Mouse (Mus musculus) limb, embryonic 11.5 days (tissue): ENCODE measurements around the gene Arhgap29. TPM values are rescaled to one million over a fixed set of nuclear protein-coding genes. Genes with fewer than 3 reads are reported as not detected.

Source experiments
- ATAC-seq: fragments of 200-750 bp; cut with Nextera tagmentation; 2 replicates; pipeline ENCODE4 v1.8.0; 2017; ENCODE audit warnings: low read depth; ENCODE audit not compliant: insufficient number of reproducible peaks, low FRiP score, low TSS enrichment
- DNase-seq: peaks from one replicate; pipeline ENCODE4 v3.0.0-alpha.2; 2015; ENCODE audit warnings: low spot score
- H3K27ac ChIP-seq: fragments of 300-500 bp; sonication (generic); replicated peaks from 2 replicates; pipeline ENCODE4 v1.5.1; 2014; ENCODE audit warnings: low read depth, mild to moderate bottlenecking, low read length
- H3K27me3 ChIP-seq: fragments of 300-500 bp; sonication (generic); 2 replicates; pipeline ENCODE4 v1.6.1; 2014; ENCODE audit warnings: mild to moderate bottlenecking, low read length, mixed read lengths; ENCODE audit not compliant: control insufficient read depth, insufficient read depth
- H3K36me3 ChIP-seq: fragments of 300-500 bp; sonication (generic); 2 replicates; pipeline ENCODE4 v1.6.1; 2014; ENCODE audit warnings: mild to moderate bottlenecking, low read length, moderate library complexity, mixed read lengths; ENCODE audit not compliant: control insufficient read depth, insufficient read depth
- H3K4me1 ChIP-seq: fragments of 300-500 bp; sonication (generic); 2 replicates; pipeline ENCODE4 v1.6.1; 2014; ENCODE audit warnings: low read length, mixed read lengths; ENCODE audit not compliant: control insufficient read depth, insufficient read depth
- H3K4me2 ChIP-seq: fragments of 300-500 bp; sonication (generic); 2 replicates; pipeline ENCODE4 v1.6.1; 2014; ENCODE audit warnings: low read depth, mild to moderate bottlenecking, moderate library complexity; ENCODE audit not compliant: severe bottlenecking
- H3K4me3 ChIP-seq: fragments of 300-500 bp; sonication (generic); 2 replicates; pipeline ENCODE4 v1.5.1; 2014; ENCODE audit warnings: low read depth, low read length
- H3K9ac ChIP-seq: fragments of 300-500 bp; sonication (generic); 2 replicates; pipeline ENCODE4 v1.6.1; 2014; ENCODE audit warnings: mild to moderate bottlenecking, low read length
- H3K9me3 ChIP-seq: fragments of 300-500 bp; sonication (generic); 2 replicates; pipeline ENCODE4 v1.6.1; 2016; ENCODE audit warnings: low read length; ENCODE audit not compliant: control insufficient read depth
- WGBS: fragments of 180-500 bp; shearing (Covaris S2); extraction: QIAGEN DNeasy Blood & Tissue Kit; methylation state at CpG from one replicate; pipeline ENCODE4 v1.1.7; 2014; 5-methylcytosine and 5-hydroxymethylcytosine counted together
- polyA plus RNA-seq: library from polyadenylated mRNA; unstranded; fragments of >200 nt; fragmentation: Nextera tagmentation; extraction: Ambion mirVana; gene quantifications from 2 replicates; pipeline ENCODE4 v1.2.1, GENCODE M21; 2014

The Arhgap29 gene
- polyA plus RNA-seq, 1 experiment from 2014 or later: 42.0 TPM

- Histone ChIP-seq H3K36me3 (no peaks in the 10 kb centered on the region), H3K4me1 (peaks cover 40% of the 10 kb centered on the region), H3K9ac (no peak overlapping the region), H3K27ac (no peak overlapping the region), H3K4me3 (no peak overlapping the region), H3K4me2 (no peak overlapping the region; the same call in 1 of the 2 replicates), H3K27me3 (no peaks in the 10 kb centered on the region), H3K9me3 (no peaks in the 10 kb centered on the region)
- no peak for ATAC-seq
- WGBS: 44% methylated on average over 10 of the region's 10 CpGs
- DNase-seq: no peak
Observed at GRCm38 (mm10) chr3:122046187-122046620, 93.9 kb downstream of the Arhgap29 start.

- DNase-seq: peak; percentile 55
- H3K4me3 ChIP-seq: no peak overlapping the region
- peaks cover 40% of the 10 kb centered on the region for H3K4me1 ChIP-seq
- H3K9me3 ChIP-seq: no peaks in the 10 kb centered on the region
- no peaks in the 10 kb centered on the region for H3K36me3 ChIP-seq
- H3K4me2 ChIP-seq: peak overlapping the region; percentile 30; the same call in 1 of the 2 replicates
- WGBS: 16% methylated on average over 7 of the region's 7 CpGs
- H3K27ac ChIP-seq: peak overlapping the region; percentile 94
- no peaks in the 10 kb centered on the region for H3K27me3 ChIP-seq
- peak; percentile 71 for ATAC-seq
- no peak overlapping the region for H3K9ac ChIP-seq
Observed at GRCm38 (mm10) chr3:122047402-122047801, 95.1 kb downstream of the Arhgap29 start.

GRCm38 (mm10) chr3:122047921-122048861 lies 95.8 kb downstream of the Arhgap29 start:
- Histone ChIP-seq H3K4me2 (peak overlapping the region; percentile 30), H3K27me3 (no peaks in the 10 kb centered on the region), H3K9ac (0 out of 2 replicates have a peak overlapping the region, but pooled peaks have one; percentile 1), H3K36me3 (no peaks in the 10 kb centered on the region), H3K4me3 (no peak overlapping the region), H3K27ac (peak overlapping the region; percentile 94), H3K4me1 (peaks cover 40% of the 10 kb centered on the region), H3K9me3 (no peaks in the 10 kb centered on the region)
- 15% methylated on average over 17 of the region's 17 CpGs for WGBS
- ATAC-seq: peak; percentile 79
- peak; percentile 81 for DNase-seq

- Histone ChIP-seq H3K9me3 (no peaks in the 10 kb centered on the region), H3K4me3 (no peak overlapping the region), H3K4me2 (no peak overlapping the region), H3K4me1 (peaks cover 47% of the 10 kb centered on the region), H3K27ac (peak overlapping the region; percentile 94), H3K27me3 (no peaks in the 10 kb centered on the region), H3K36me3 (no peaks in the 10 kb centered on the region), H3K9ac (no peak overlapping the region)
- 45% methylated on average over 6 of the region's 6 CpGs for WGBS
- peak; percentile 39 for DNase-seq
- no peak for ATAC-seq
Observed at GRCm38 (mm10) chr3:122049158-122049557, 96.8 kb downstream of the Arhgap29 start.

- no peak overlapping the region for H3K27ac ChIP-seq
- DNase-seq: no peak
Observed at GRCm38 (mm10) chr3:122058439-122059198, 106.3 kb downstream of the Arhgap29 start.

GRCm38 (mm10) chr3:122062586-122062985 lies 110.2 kb downstream of the Arhgap29 start:
- no peak overlapping the region for H3K4me2 ChIP-seq
- H3K9me3 ChIP-seq: no peaks in the 10 kb centered on the region
- no peaks in the 10 kb centered on the region for H3K36me3 ChIP-seq
- DNase-seq (no peak), ATAC-seq (no peak)
- H3K27me3 ChIP-seq: no peaks in the 10 kb centered on the region
- H3K9ac ChIP-seq: no peak overlapping the region
- 0 out of 2 replicates have a peak, but pooled peaks cover 3% of the 10 kb centered on the region for H3K4me1 ChIP-seq
- H3K27ac ChIP-seq: no peak overlapping the region
- 89% methylated on average over 10 of the region's 10 CpGs for WGBS
- no peak overlapping the region for H3K4me3 ChIP-seq

More at GRCm38 (mm10) chr3:122058439-122059198, 106.3 kb downstream of the Arhgap29 start:
- Histone ChIP-seq H3K4me1 (peaks cover 7% of the 10 kb centered on the region; the same call in 1 of the 2 replicates), H3K27me3 (no peaks in the 10 kb centered on the region), H3K4me3 (no peak overlapping the region), H3K4me2 (no peak overlapping the region), H3K9me3 (no peaks in the 10 kb centered on the region), H3K36me3 (no peaks in the 10 kb centered on the region), H3K9ac (no peak overlapping the region)
- no peak for ATAC-seq
- 46% methylated on average over 9 of the region's 9 CpGs for WGBS

- WGBS: 48% methylated on average over 13 of the region's 13 CpGs
- no peak for DNase-seq
- no peak overlapping the region for H3K9ac ChIP-seq
- H3K4me3 ChIP-seq: no peak overlapping the region
- H3K27ac ChIP-seq: no peak overlapping the region
- H3K27me3 ChIP-seq: no peaks in the 10 kb centered on the region
- no peaks in the 10 kb centered on the region for H3K9me3 ChIP-seq
- no peak overlapping the region for H3K4me2 ChIP-seq
- peak; percentile 17; the same call in 1 of the 2 replicates for ATAC-seq
- H3K36me3 ChIP-seq: no peaks in the 10 kb centered on the region
- H3K4me1 ChIP-seq: 0 out of 2 replicates have a peak, but pooled peaks cover 3% of the 10 kb centered on the region
Observed at GRCm38 (mm10) chr3:122064556-122065410, 112.4 kb downstream of the Arhgap29 start.
